ENCODE assay signal across 18 mouse cellular contexts in genomic region chr12:86090764-86091163, GRCm38 (mm10). TPM values are rescaled to one million over a fixed set of nuclear protein-coding genes. Genes with fewer than 3 reads are reported as not detected.
A peak's percentile ranks its signal among the peaks of the same experiment; 100 is the strongest.
DNase-seq lines count a peak whose midpoint lies in the region; ATAC-seq and TF ChIP-seq lines count a peak whose summit lies in the region.
"Had no signal": no experiment of that assay in that cellular context is flagged by ENCODE, and none has a peak within 500 bp of the region (broad histone marks: within the 10 kb centered on the region; RNA-seq: fewer than 3 reads in every experiment).

No protein-coding gene starts in this region.

- 57% methylated on average over 4 of the region's 4 CpGs for WGBS in heart, embryonic 16.5 days
- WGBS in lung, postnatal 0 days = 47% methylated on average over 4 of the region's 4 CpGs

- no peak overlapping the region for H3K4me2 ChIP-seq in heart, embryonic 16.5 days (ENCODE audit: low read depth, low read length)
- H3K4me2 ChIP-seq in lung, postnatal 0 days (replicated peaks; ENCODE audit: low read depth, low read length) = no peak overlapping the region

- intact Hi-C loops in gastrocnemius, adult 2 months (cut with DNase I) = no loop called here

- peaks cover 7% of the 10 kb centered on the region for H3K36me3 ChIP-seq in heart, embryonic 16.5 days (ENCODE audit: control insufficient read depth, insufficient read depth)
- H3K36me3 ChIP-seq in lung, postnatal 0 days (ENCODE audit: insufficient read depth, low read length) = no peaks in the 10 kb centered on the region; the same call in 1 of the 2 replicates

- no peak for DNase-seq in gastrocnemius, adult 2 months
- DNase-seq in gastrocnemius, postnatal 25 days = no peak
- DNase-seq in heart, postnatal 4 days = no peak
- peak; percentile 71 for DNase-seq in lung, postnatal 0 days (ENCODE audit: low spot score)
- no peak for DNase-seq in lung, postnatal 25 days (ENCODE audit: low spot score)
- peak; percentile 54 for DNase-seq in fat pad, adult 2 months (ENCODE audit: extremely low read depth, low read depth, low spot score)
- DNase-seq: adrenal gland, postnatal 36 days; liver; midbrain, embryonic 14.5 days; spleen, adult 18-20 months; thymus, postnatal 36 days had no signal

- TF ChIP-seq CTCF in gastrocnemius, adult 2 months (IDR thresholded peaks at IDR 0.05) = no peak
- no peak for TF ChIP-seq CTCF in lung, postnatal 0 days (IDR thresholded peaks at IDR 0.05)

- no peak for ATAC-seq in heart, embryonic 16.5 days (replicated peaks; ENCODE audit: extremely low read depth, insufficient read depth, low FRiP score)
- no peak for ATAC-seq in lung, postnatal 0 days
- ATAC-seq in granulocyte monocyte progenitor cell, adult 5-6 weeks (replicated peaks; ENCODE audit: poor library complexity, severe bottlenecking) = no peak
- ATAC-seq: forebrain, embryonic 13.5 days had no signal

- TF ChIP-seq EP300 in lung, postnatal 0 days (IDR thresholded peaks at IDR 0.05) = no peak

- peak overlapping the region; percentile 85 for H3K27ac ChIP-seq in gastrocnemius, adult 2 months
- H3K27ac ChIP-seq in heart, embryonic 16.5 days (ENCODE audit: low read length) = peak overlapping the region; percentile 86
- H3K27ac ChIP-seq in lung, postnatal 0 days (ENCODE audit: low read length) = peak overlapping the region; percentile 79
- H3K27ac ChIP-seq: forebrain, embryonic 13.5 days; hindbrain, embryonic 10.5 days had no signal

- H3K27me3 ChIP-seq in heart, embryonic 16.5 days (ENCODE audit: control insufficient read depth, insufficient read depth, low read length) = no peaks in the 10 kb centered on the region
- H3K27me3 ChIP-seq in lung, postnatal 0 days (replicated peaks; ENCODE audit: insufficient read depth, low read length) = no peaks in the 10 kb centered on the region
- H3K27me3 ChIP-seq: forebrain, embryonic 13.5 days had no signal

- H3K4me1 ChIP-seq in heart, embryonic 16.5 days (ENCODE audit: control insufficient read depth, insufficient read depth, low read length) = peaks cover 28% of the 10 kb centered on the region
- H3K4me1 ChIP-seq in lung, postnatal 0 days (ENCODE audit: insufficient read depth, low read depth, low read length) = no peaks in the 10 kb centered on the region

- H3K9ac ChIP-seq in heart, embryonic 16.5 days (ENCODE audit: low read length) = peak overlapping the region; percentile 66; the same call in 1 of the 2 replicates
- no peak overlapping the region for H3K9ac ChIP-seq in lung, postnatal 0 days (replicated peaks; ENCODE audit: low read depth)
- H3K9ac ChIP-seq: forebrain, embryonic 13.5 days had no signal

- no peaks in the 10 kb centered on the region for H3K9me3 ChIP-seq in heart, embryonic 16.5 days (replicated peaks; ENCODE audit: control insufficient read depth, low read length)
- H3K9me3 ChIP-seq in lung, postnatal 0 days (ENCODE audit: low read length) = no peaks in the 10 kb centered on the region
- H3K9me3 ChIP-seq: embryonic facial prominence, embryonic 10.5 days; forebrain, embryonic 13.5 days; hindbrain, embryonic 10.5 days had no signal

- no peak overlapping the region; the same call in 1 of the 2 replicates for H3K4me3 ChIP-seq in gastrocnemius, adult 2 months
- H3K4me3 ChIP-seq in heart, embryonic 16.5 days (ENCODE audit: low read length) = no peak overlapping the region
- no peak overlapping the region for H3K4me3 ChIP-seq in lung, postnatal 0 days (ENCODE audit: low read depth, low read length)
- H3K4me3 ChIP-seq: forebrain, embryonic 13.5 days; hindbrain, embryonic 10.5 days; myocyte had no signal

RNA-seq across cellular contexts. Expression of gene Ift43, which starts 8.4 kb away (rescaled TPM):
- 10 to 100 TPM in 1 of 2 experiments, 1 to 10 TPM in 1; 8.4 to 13.6 TPM for total RNA-seq in gastrocnemius, adult 2 months (2021)
- 1 to 10 TPM; 7.8 to 9.5 TPM for total RNA-seq in gastrocnemius, postnatal 25 days (2021)
- polyA plus RNA-seq in heart, embryonic 16.5 days (2015; fragmentation: Nextera tagmentation; extraction: Ambion mirVana) = 116 and 118 TPM in 2 replicates
- total RNA-seq in heart, postnatal 4 days (2021) = 10 to 100 TPM; 42.8 to 45.3 TPM
- polyA plus RNA-seq in lung, postnatal 0 days (2015; fragmentation: Nextera tagmentation; extraction: Ambion mirVana) = 127 and 141 TPM in 2 replicates
- total RNA-seq in granulocyte monocyte progenitor cell, adult 5-6 weeks (2014; fragmentation: Nextera tagmentation) = not detected in 2 replicates
- total RNA-seq in granulocyte monocyte progenitor cell, adult 5-6 weeks (2017) = 1.0 TPM in 1 of 2 replicates, not detected in the other

RNA-seq across cellular contexts. Expression of gene Tgfb3, which starts 11.9 kb away (rescaled TPM):
- 10 to 100 TPM; 32.2 to 48.0 TPM for total RNA-seq in gastrocnemius, adult 2 months (2021)
- 10 to 100 TPM; 31.4 to 32.5 TPM for total RNA-seq in gastrocnemius, postnatal 25 days (2021)
- 23.9 and 26.1 TPM in 2 replicates for polyA plus RNA-seq in heart, embryonic 16.5 days (2015; fragmentation: Nextera tagmentation; extraction: Ambion mirVana)
- total RNA-seq in heart, postnatal 4 days (2021) = 10 to 100 TPM; 18.6 to 19.2 TPM
- 20.6 and 23.5 TPM in 2 replicates for polyA plus RNA-seq in lung, postnatal 0 days (2015; fragmentation: Nextera tagmentation; extraction: Ambion mirVana)
- total RNA-seq in granulocyte monocyte progenitor cell, adult 5-6 weeks (2014; fragmentation: Nextera tagmentation) = not detected in 2 replicates
- total RNA-seq in granulocyte monocyte progenitor cell, adult 5-6 weeks (2017) = 0.36 TPM in 1 of 2 replicates, not detected in the other
- total RNA-seq: megakaryocyte, adult 5-6 weeks had no signal

Comparison
In these comparisons a context has a peak if more than half of its experiments do, and no peak if none do; other contexts are left out.
1. DNase-seq: peak in lung, postnatal 0 days (single experiment) and fat pad, adult 2 months (single experiment); none in gastrocnemius, adult 2 months (single experiment), gastrocnemius, postnatal 25 days (single experiment), heart, postnatal 4 days (single experiment) and lung, postnatal 25 days (single experiment).
2. RNA of gene Ift43, which starts 8.4 kb away (total RNA-seq): 42.8 to 45.3 TPM in heart, postnatal 4 days, 8.4 to 13.6 TPM in gastrocnemius, adult 2 months and 7.8 to 9.5 TPM in gastrocnemius, postnatal 25 days; 1.0 TPM in granulocyte monocyte progenitor cell, adult 5-6 weeks; every median in the first group is over 4 times any median in the second.
3. RNA of gene Tgfb3, which starts 11.9 kb away (total RNA-seq): 32.2 to 48.0 TPM in gastrocnemius, adult 2 months, 31.4 to 32.5 TPM in gastrocnemius, postnatal 25 days and 18.6 to 19.2 TPM in heart, postnatal 4 days; 0.36 TPM in granulocyte monocyte progenitor cell, adult 5-6 weeks; every median in the first group is over 10 times any median in the second.
4. Peak in every context shown above with its lines, with median percentiles within 50 percentile points of each other: H3K27ac ChIP-seq.